Mouse (Mus musculus): ENCODE measurements around the gene Vmn2r21. TPM values are rescaled to one million over a fixed set of nuclear protein-coding genes. Genes with fewer than 3 reads are reported as not detected.
"Not testable (repeated sequence)": the region's sequence is repeated elsewhere in the genome, so short reads cannot be mapped to it uniquely, and the experiment has no call there.

The Vmn2r21 gene
- polyA plus RNA-seq (2012; rRNA removed), result not detected in 2 replicates

DNA sequence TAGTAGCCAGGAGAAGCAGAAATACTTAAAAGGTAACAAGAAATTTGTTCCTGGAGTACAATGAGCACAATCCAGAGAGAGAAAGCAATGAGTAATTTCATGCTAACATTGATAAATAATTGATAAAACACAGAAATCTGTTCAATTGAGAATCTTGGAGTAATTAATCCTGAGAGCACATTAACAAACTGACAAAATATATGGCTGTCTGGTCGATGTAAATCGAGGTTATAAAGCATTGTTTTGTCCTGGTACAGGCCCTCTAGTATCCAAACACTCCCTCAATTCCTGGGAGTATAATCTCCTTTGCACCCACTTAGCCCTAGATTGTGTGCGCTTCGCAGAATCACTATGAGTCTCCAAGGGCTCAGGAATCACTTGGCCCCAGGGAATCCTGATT lies at the start of gene Vmn2r21:
Gene Vmn2r21 (minus strand): TSS at position 101 of the 400 bp plus-strand sequence.
- not testable (repeated sequence) for H3K4me3 ChIP-seq (ENCODE audit: insufficient read depth, low read depth, low read length); H3K27me3 ChIP-seq (replicated peaks; ENCODE audit: control insufficient read depth, insufficient read depth, low read length); H3K4me1 ChIP-seq (ENCODE audit: control insufficient read depth, insufficient read depth, low read length); H3K27ac ChIP-seq (ENCODE audit: insufficient read depth, low read depth, low read length); DNase-seq; H3K36me3 ChIP-seq (ENCODE audit: control insufficient read depth, insufficient read depth, low read length)
- WGBS, result no CpG with 5 or more reads among the region's 4 CpGs

DNA sequence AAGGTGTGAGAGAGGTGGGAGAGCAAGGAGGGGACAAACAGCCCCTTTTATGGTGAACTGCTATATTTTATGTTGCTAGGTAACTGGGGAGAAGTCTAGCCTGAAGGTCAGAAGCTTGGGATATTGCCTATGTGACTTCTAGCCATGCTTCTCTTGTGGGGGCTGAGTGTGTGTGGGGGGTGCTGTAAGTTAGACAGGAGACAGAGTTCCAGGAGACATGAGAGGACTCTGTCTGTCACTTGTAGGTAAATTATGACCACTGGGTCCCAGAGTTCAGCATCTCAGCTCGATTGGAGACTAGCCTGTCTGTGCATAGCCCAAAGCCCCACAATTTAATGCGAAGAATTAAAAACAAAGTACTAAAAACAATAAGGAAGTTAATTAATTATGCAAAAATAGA lies 41.5 kb upstream of the Vmn2r21 start:
- not testable (repeated sequence) for H3K27ac ChIP-seq (ENCODE audit: insufficient read depth, low read depth, low read length); H3K36me3 ChIP-seq (ENCODE audit: control insufficient read depth, insufficient read depth, low read length); H3K4me1 ChIP-seq (ENCODE audit: control insufficient read depth, insufficient read depth, low read length); DNase-seq; H3K4me3 ChIP-seq (ENCODE audit: insufficient read depth, low read depth, low read length); H3K27me3 ChIP-seq (replicated peaks; ENCODE audit: control insufficient read depth, insufficient read depth, low read length)
- no CpG with 5 or more reads among the region's 2 CpGs for WGBS

DNA sequence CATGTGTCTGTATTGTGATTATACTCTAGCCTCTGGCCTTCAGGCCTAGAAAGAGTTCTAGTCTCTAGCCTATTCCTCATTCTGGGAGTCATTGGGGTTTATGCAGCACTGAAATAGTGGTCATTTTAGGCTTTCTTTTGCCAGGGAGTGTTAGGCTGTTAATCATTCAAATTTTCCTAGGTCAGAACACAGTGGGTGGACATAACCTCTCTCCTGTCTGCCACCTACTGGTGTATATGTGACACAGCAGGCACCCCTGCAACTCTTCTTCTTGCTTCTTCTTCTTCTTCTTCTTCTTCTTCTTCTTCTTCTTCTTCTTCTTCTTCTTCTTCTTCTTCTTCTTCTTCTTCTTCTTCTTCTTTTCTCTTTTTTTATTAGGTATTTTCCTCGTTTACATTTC lies 6.5 kb upstream of the Vmn2r21 start:
- not testable (repeated sequence) for H3K4me3 ChIP-seq (ENCODE audit: insufficient read depth, low read depth, low read length); H3K27ac ChIP-seq (ENCODE audit: insufficient read depth, low read depth, low read length); H3K4me1 ChIP-seq (ENCODE audit: control insufficient read depth, insufficient read depth, low read length); H3K36me3 ChIP-seq (ENCODE audit: control insufficient read depth, insufficient read depth, low read length); DNase-seq; H3K27me3 ChIP-seq (replicated peaks; ENCODE audit: control insufficient read depth, insufficient read depth, low read length)
- WGBS, result no CpG with 5 or more reads among the region's 1 CpGs

DNA sequence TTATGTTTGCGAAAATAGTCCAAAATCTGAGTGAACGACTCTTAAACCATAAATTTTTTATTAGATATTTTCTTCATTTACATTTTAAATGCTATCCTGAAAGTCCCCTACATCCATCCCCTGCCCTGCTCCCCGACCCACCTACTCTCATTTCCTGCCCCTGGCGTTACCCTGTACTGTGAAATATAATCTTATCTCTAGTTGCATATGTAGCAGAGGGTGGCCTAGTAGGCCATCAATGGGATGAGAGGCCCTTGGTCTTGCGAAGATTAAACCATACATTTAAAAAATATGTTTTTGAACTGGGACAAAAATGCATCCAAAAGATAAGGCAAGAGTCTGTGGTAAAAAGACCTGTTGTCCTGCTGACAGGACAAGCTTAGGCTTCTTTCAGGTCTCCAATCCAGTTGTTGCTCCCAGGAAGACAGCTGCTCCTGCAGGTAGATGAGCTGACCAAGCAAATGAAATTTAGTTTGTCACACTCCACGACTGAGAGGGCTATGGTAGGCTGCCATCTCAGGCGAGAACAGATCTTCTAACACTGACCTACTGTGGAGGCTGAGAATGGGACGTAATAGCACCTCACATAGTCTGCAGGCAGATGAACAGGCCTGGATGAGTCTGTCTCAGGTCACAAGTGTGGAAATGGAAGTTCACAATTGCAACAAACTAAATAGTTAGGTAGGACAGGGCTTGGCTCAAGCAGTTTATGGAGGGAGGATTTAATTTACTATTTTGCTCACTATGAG lies 10.8 kb downstream of the Vmn2r21 start:
- H3K4me3 ChIP-seq (ENCODE audit: insufficient read depth, low read depth, low read length); H3K36me3 ChIP-seq (ENCODE audit: control insufficient read depth, insufficient read depth, low read length); H3K4me1 ChIP-seq (ENCODE audit: control insufficient read depth, insufficient read depth, low read length); H3K27me3 ChIP-seq (replicated peaks; ENCODE audit: control insufficient read depth, insufficient read depth, low read length); H3K27ac ChIP-seq (ENCODE audit: insufficient read depth, low read depth, low read length); DNase-seq: not testable (repeated sequence)
- WGBS, result no CpG with 5 or more reads among the region's 8 CpGs

DNA sequence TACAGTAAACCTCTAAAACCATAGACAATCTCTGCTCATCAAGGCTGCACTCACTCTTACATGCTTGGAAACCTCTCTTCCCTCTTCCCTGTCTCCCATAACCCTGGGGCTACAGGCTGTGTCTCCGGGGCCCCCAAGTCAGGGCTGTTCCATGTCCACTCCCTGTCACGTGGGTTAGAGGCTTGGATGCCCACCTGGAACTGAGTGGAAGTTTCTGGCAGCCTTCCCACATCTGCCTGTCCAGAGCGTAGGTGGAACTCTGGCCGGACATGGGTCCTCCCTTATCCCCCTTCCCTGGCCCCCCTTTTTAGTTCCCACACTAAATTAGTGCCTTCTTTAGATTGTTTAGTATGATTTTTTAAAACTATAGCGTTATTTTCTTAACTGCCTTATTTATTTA lies 60.2 kb downstream of the Vmn2r21 start:
- H3K27me3 ChIP-seq (replicated peaks; ENCODE audit: control insufficient read depth, insufficient read depth, low read length); DNase-seq; H3K4me3 ChIP-seq (ENCODE audit: insufficient read depth, low read depth, low read length); H3K4me1 ChIP-seq (ENCODE audit: control insufficient read depth, insufficient read depth, low read length); H3K27ac ChIP-seq (ENCODE audit: insufficient read depth, low read depth, low read length); H3K36me3 ChIP-seq (ENCODE audit: control insufficient read depth, insufficient read depth, low read length): not testable (repeated sequence)
- WGBS, result no CpG with 5 or more reads among the region's 5 CpGs

DNA sequence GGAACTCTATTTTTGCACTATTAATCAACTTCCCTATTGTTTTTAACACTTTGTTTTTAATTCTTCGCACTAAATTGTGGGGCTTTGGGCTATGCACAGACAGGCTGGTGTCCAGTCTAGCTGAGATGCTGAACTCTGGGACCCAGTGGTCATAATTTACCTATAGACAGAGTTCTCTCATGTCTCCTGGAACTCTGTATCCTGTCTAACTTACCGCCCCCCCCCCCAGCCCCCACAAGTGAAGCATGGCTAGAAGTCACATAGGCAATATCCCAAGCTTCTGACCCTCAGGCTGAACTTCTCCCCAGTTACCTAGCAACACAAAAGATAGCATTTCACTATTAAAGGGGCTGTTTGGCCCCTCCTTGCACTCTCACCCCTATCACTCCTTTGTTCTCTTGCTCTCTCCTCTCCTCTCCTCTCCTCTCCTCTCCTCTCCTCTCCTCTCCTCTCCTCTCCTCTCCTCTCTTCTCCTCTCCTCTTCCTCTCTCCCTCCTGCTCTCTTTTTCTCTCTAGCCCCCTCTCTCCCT lies 60.7 kb downstream of the Vmn2r21 start:
- H3K27ac ChIP-seq (ENCODE audit: insufficient read depth, low read depth, low read length); H3K4me1 ChIP-seq (ENCODE audit: control insufficient read depth, insufficient read depth, low read length); H3K36me3 ChIP-seq (ENCODE audit: control insufficient read depth, insufficient read depth, low read length); DNase-seq; H3K4me3 ChIP-seq (ENCODE audit: insufficient read depth, low read depth, low read length); H3K27me3 ChIP-seq (replicated peaks; ENCODE audit: control insufficient read depth, insufficient read depth, low read length): not testable (repeated sequence)
- WGBS, result no CpG with 5 or more reads among the region's 2 CpGs

DNA sequence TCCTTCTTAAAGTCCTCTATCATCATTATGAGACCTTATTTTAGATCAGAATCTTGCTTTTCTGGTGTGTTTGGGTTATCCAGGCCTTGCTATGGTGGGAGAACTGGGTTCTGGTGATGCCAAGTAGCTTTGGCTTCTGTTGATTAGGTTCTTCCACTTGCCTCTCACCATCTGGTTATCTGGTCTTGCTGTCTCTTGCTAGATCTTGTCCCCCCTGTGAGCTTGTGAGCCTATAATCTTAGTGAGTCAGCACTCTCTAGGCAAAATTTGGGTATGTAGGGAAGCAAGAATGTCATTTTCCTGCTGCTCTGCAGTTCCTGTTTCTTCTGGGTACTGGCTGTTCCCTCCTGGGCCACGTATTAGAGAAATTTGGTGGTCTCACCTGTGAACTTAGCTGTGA lies 64.6 kb downstream of the Vmn2r21 start:
- H3K27me3 ChIP-seq (replicated peaks; ENCODE audit: control insufficient read depth, insufficient read depth, low read length); H3K36me3 ChIP-seq (ENCODE audit: control insufficient read depth, insufficient read depth, low read length); H3K27ac ChIP-seq (ENCODE audit: insufficient read depth, low read depth, low read length); H3K4me1 ChIP-seq (ENCODE audit: control insufficient read depth, insufficient read depth, low read length); H3K4me3 ChIP-seq (ENCODE audit: insufficient read depth, low read depth, low read length); DNase-seq: not testable (repeated sequence)
- no CpG with 5 or more reads among the region's 1 CpGs for WGBS

Other genes starting within 250 kb of the Vmn2r21 start
- gene Clec4e, start 243.5 kb downstream of the Vmn2r21 start, polyA plus RNA-seq (2012; rRNA removed), result 0.03 TPM in 1 of 2 replicates, not detected in the other
- not detected in 2 replicates for gene Vmn2r19, start 225.1 kb downstream of the Vmn2r21 start, polyA plus RNA-seq (2012; rRNA removed)
- not detected in 2 replicates for gene Vmn2r20, start 115.3 kb downstream of the Vmn2r21 start, polyA plus RNA-seq (2012; rRNA removed)
- not detected in 2 replicates for gene Vmn2r22, start 117.3 kb upstream of the Vmn2r21 start, polyA plus RNA-seq (2012; rRNA removed)
- gene Vmn2r23, start 169.3 kb upstream of the Vmn2r21 start, polyA plus RNA-seq (2012; rRNA removed), result not detected in 2 replicates
- gene Vmn2r24, start 245.5 kb upstream of the Vmn2r21 start, polyA plus RNA-seq (2012; rRNA removed), result not detected in 2 replicates

Data from kidney, adult 2 months (tissue).